Mouse (Mus musculus) liver, adult 2 months (tissue): ENCODE measurements around the gene Pramel6.

Experiments
- CTCF ChIP-seq: fragments of 200-500 bp; IDR thresholded peaks from 2 replicates; pipeline ENCODE4 v1.5.1; 2011; ENCODE audit warnings: low read depth, low read length, control low read depth
- POLR2A ChIP-seq: fragments of 200-500 bp; IDR thresholded peaks from 2 replicates; pipeline ENCODE4 v1.6.1; 2011; ENCODE audit warnings: low read length, control low read depth; ENCODE audit not compliant: insufficient read depth; ENCODE audit errors: extremely low read depth

DNA sequence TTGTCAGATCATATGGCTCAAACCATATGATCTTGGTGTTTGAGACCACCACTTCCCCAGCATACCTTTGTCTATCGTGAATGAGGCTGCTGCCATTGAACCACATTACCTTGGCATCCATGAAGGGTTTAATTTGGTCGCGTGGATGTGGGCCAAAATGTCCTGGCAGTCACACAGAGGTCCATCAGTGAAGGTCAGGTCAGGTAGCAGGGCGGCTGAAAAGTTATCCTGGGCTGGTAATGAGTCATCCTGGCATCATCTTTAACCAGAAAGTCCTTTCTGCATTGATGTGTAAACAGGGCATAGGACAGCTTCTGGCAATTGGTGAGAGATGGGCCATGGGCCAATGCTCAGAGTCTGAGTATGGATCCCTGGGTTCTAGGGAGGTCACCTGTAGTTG is 14.3 kb downstream of the Pramel6 start:
- TF ChIP-seq CTCF (no peak), POLR2A (no peak)
